Mouse (Mus musculus) inflammation-experienced regulatory T-cells, adult 6 months (primary cell): ENCODE results near the gene Smad6. TPM values are rescaled to one million over a fixed set of nuclear protein-coding genes. Genes with fewer than 3 reads are reported as not detected.

Experiments
- ATAC-seq: one replicate; pipeline ENCODE4 v1.8.0; 2017
- polyA plus RNA-seq, 3 experiments: library from polyadenylated mRNA; unstranded; fragments of 100-300 nt; shearing (Covaris generic); gene quantifications; one replicate each; pipeline ENCODE4 v1.2.1; 2017

The Smad6 gene
- polyA plus RNA-seq, 3 experiments from 2014 or later, result not detected

GRCm38 (mm10) chr9:63959129-63959932 is 62.5 kb downstream of the Smad6 start:
- ATAC-seq, result no peak

DNA sequence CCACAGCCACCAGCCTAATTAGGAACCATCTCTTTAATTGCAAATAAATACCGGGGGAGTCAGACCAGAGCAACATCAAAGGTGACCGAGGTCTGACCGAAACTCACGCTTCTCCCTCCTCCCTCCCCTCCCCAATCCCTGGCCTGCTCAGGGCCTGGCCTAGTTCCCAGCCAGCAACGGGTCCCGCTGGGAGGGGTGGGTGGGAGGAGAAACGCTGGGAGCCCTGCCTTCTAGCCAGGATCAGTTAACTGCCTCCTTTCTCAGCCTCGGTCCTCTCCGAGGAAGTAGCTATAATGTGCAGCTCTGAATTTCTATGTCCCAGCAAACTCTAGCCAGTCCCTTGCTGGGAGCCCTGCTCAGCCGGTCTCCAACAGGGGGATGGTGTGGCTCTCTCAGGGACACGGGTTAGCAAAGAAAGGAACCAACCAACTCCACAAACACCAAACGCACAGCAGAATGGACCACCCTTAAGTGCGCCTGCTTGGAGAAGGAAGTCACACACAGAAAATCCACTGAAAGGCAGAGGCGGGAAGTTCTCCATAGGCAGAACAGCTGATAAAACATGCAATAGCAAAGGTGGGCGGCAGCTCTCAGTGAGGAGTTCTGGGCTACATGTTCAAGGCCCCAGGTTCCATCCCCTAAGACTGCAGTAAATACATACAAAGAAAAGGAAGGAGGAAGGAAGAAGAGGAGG is 63.4 kb downstream of the Smad6 start:
- no peak for ATAC-seq

DNA sequence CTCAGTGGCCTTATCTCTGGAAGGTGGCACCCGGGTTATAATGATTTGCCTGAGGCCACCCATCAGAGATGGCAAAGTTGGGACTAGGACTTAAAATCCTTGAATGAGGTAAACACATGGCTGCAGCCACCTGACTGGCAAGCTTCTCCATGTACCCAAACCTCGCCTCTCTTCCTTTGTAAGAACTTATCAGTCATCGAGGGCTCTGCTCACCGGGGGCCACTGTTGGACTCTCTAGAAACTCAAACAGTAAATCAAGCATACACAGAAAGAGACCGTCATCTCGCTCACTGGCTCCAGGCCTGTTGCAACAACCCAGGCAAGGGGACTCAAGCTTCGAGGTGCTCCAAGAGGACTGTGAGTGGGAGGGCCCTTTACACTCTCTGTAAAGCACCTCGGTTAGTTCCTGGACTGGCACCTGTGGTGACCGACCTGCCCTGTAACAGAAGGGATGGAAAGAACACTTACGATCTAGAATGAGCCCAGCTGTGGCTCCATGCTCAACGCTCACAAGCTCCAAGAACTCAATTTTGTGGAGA is 64.1 kb downstream of the Smad6 start:
- ATAC-seq, result no peak

DNA sequence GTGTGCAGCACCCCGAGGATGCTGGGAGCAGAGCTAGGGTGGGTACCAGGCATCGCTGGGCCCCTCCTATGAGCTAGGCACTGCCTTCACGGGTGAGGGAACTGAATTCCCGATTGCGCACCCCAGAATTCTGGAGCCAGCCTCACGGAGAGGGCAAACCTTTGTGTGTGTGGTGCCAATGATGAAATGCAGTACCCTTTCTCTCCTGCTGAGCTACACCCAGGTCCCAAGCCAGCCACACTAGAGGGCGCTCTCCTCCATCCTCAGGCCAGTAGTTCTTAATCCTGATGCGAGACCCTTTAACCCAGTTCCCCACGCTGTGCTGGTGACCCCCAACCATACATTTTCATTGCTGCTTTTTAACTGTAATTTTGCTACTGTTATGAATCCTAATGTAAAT is 65.8 kb downstream of the Smad6 start:
- ATAC-seq, result no peak

DNA sequence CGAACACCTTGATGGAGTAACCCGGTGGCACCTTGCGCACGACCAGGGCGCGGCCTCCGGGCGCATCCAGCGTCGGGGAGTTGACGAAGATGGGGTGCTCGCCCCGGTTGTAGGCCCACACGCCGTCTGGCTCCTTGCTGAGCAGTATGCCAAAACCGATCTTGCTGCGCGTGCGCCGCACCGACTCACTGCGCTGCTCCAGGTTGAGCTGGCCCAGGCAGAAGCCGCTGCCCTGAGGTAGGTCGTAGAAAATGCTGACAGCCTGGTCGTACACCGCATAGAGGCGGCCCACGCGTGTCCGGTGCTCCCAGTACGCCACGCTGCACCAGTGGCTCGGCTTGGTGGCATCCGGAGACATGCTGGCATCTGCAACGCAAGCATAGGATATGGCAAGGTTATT is 68.2 kb downstream of the Smad6 start:
- ATAC-seq, result no peak

DNA sequence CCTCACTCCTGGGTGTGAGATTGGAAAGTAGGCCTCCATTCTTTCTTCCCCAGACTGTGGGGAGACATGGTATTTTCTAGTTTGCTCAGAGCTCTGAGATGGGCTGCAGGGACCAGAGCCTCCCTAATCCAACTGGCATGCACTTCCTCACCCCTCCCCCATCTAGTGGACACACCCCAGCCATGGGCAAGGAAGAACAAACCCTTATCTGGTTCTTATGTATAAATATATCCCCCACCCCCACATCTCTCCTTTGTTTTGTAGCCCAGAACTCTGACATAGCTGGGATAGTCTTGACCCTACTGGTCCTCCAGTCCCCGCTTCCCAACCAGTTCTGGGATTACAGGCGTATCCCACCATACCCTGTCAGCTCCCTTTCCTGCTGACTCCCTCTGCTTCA is 69.3 kb downstream of the Smad6 start:
- no peak for ATAC-seq

DNA sequence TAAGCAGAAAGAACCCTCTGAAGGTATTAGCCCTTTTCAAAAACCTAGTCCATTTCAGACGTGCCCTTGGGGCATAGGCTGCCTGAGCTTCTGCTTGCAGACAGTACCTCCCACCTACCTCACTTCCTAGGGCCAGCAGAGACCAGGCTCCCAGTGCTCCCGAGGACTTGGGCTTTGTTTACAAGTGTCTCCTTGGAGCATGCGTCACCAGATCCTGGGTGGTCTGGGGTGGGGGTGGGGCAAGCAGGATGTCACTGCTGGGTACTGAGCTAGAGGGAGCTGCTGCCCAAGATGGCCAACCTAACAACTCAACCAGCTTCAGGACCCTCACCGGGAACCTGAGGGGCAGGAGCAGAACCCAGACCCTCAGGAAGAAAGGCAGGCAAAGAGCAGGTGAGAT is 71.5 kb downstream of the Smad6 start:
- ATAC-seq, result no peak

DNA sequence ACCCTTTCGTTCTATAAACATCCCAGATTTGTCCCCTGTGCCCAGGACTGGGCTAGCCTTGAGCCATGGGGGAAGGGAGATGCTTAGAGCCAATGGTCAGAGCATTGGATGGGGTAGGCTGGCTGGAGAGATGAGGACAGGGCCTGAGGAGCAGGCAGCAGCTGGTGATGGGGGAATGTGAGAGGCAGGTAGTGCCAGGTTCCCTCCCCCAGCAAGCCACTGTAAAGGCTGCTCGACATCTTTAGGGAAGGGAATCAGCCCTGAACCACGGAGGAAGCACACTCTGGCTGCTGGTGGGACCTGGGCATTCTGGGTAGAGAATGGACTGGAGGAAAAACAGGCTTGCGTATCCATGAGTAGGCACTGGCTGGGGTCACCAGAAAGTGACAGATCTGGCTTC is 72.5 kb downstream of the Smad6 start:
- no peak for ATAC-seq

- no peak for ATAC-seq
Observed at GRCm38 (mm10) chr9:63942608-63942982, 79.3 kb downstream of the Smad6 start.

- ATAC-seq, result no peak
Observed at GRCm38 (mm10) chr9:63941747-63942607, 79.9 kb downstream of the Smad6 start.

DNA sequence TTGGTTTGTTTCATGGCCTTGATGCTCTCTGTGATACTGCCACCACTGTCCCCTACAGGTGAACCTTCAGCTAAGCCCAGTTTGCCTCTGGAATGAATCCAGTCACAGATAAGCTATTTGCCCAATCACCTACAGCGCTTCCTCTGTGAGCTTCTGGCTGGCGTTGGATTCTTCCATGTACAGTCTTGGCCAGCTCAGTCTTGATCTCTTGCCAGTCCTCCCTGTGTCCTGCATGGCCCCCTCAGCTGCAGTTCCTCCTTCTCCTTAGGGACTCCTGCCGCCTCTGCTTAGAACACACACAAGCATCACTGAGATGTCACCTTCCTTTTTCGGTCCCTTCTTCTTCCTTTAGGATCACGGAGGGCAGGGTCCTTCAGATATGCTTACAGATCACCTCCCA is 85.6 kb downstream of the Smad6 start:
- no peak for ATAC-seq

- ATAC-seq, result no peak
Observed at GRCm38 (mm10) chr9:63933068-63933467, 88.8 kb downstream of the Smad6 start.

DNA sequence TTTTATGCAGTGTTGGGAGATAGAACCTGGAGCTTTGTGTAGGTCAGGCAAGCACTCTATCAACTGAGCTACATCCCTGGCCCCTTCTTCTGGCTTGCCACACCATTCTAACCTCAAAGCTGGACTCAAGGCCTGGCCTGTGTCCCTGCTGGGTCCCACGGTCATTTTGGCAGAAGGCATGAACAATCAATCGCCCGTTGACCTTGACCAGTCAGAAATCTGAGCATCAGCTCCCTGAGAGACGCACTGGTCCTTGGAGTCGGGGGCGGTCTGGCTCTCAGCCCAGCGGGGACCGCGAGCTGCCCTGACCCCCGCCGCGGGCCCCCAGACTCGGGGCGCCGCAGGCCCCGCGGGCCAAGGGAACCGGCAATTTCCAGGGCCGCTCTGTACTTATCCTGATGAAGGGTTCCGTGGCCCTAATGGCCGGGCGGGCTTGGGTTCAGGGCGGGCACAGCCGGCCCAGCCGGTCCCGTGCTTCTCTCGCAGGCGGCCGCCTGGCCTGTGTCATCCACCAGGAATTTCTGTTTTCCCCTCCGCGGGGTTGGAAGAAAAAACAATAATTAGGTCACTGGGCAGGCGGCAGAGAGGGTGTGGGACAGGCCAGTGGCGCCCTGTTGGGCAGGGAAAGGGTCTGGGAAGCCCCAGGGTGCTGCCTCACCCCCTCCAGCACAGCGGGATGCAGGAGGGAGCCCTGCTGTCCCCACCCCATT is 94.4 kb downstream of the Smad6 start:
- ATAC-seq, result no peak

DNA sequence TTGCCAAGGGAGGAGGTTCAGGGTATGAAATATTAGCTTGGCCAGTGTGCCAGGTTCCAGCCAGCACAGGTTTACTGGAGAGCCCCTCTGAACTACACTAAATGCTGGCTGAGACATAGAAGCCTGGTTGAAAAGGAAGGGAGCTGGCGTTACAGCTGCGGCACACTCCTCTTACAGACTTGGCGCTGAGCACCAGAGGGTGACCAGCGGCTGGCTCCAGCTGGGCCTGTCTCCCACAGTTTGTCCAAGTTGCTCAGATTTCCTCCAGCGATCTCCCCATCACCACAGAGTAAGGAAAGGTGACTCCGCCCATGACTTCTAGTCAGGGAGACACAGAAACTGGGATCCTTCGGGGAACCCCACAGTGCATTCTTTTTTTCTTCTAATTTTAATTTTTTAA is 95.5 kb downstream of the Smad6 start:
- ATAC-seq, result no peak

DNA sequence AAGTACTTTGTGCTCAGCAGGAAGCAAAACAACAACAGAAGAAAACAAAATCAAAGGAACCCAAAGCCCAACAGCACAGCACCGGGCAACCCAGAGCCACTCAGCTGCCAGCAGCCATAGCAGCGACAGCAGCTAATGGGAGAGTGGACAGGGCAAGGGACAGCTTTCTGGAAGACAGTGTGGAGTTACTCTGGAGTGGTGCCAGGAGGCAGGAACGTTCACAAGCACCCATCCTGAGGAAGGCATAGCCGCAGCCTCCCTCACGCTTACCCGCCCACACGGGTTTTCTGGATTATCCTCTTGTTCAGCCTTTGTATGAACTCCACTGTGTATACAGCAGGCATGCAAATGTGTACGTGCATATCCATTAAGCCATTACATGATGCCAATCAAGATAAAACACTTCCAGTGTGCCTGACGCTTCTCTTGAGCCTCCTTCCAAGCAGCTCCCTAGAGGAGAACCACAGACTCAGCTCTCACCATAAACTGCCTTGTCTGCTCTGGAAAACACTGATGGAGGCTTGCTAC is 98.6 kb downstream of the Smad6 start:
- no peak for ATAC-seq

- no peak for ATAC-seq
Observed at GRCm38 (mm10) chr9:63919708-63920107, 102.2 kb downstream of the Smad6 start.

DNA sequence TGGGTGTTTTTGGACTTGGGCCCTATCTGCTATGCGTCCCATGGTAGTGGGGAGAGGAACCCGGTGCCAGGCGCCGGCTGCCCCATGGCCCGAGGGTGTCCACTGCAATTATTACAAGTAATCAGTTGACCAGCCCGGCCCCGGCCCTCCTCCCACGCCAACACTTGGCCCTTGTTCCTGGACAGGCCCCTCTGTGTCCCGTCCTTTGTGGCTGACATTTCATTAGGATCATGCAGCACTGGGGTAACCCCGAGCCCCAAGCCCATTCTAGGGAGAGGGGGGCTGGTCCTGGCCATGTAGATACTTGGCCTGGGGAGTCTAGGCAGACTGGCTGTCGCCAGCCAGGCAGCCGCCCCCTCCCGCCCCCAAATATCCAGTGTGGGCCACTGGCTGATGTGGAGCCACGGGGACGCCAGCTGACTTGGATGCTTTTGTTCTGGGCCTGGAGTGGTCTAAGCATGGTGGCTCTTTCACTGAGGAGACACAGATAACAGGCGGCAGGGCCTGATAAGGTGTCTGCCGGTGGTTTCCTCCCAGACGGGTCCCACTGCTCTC is 102.8 kb downstream of the Smad6 start:
- ATAC-seq, result no peak

DNA sequence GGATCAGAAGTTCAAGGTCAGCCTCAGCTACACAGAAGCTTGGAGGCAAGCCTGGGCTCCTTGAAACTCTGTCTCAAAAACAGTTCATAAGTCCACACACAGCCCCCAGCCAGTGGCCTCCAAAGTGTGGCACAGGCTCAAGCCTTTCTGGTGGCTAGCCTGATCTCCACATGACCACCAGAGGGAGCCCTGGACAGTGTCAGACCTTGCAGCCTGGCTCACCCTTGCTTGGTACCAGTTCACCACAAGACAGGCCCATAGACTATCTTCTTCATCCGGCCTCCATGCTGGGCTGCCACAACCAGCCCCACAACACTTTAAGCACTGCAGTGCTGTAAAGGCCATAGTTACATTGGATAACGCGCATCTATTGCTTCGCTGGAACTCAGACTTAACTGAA is 103.6 kb downstream of the Smad6 start:
- no peak for ATAC-seq

DNA sequence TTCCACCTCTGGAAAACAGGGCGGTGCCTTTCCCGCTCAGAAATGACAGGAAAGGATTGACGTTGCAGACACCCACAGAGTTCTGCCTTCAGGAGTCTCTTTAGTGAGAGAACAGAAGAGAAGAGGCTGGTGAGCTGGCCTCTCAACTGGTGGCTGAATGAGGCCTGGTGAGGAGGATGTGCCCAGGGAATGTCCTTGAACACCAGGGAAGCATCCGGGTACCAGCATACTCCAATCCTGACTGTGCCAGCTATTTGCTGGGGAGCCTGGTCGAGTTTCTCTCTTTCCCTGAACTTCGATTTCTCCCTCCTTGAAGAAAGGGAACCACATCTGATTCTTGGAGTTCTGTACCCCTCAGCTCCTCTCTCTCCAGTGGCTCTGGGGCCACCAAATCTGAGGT is 105.4 kb downstream of the Smad6 start:
- no peak for ATAC-seq

GRCm38 (mm10) chr9:63915976-63916375 is 105.9 kb downstream of the Smad6 start:
- ATAC-seq, result no peak

GRCm38 (mm10) chr9:63914944-63915343 is 106.9 kb downstream of the Smad6 start:
- ATAC-seq, result no peak

- no peak for ATAC-seq
Observed at GRCm38 (mm10) chr9:63912051-63912450, 109.8 kb downstream of the Smad6 start.
